Mouse (Mus musculus) common myeloid progenitor, adult 5-6 weeks (primary cell): ENCODE results near the gene Eif2ak4. TPM values are rescaled to one million over a fixed set of nuclear protein-coding genes. Genes with fewer than 3 reads are reported as not detected.

Source experiments
- ATAC-seq: replicated peaks from 2 replicates; pipeline ENCODE4 v1.8.0; 2016; ENCODE audit warnings: low read depth, mild to moderate bottlenecking, moderate TSS enrichment, inconsistent platforms; ENCODE audit not compliant: poor library complexity, severe bottlenecking
- total RNA-seq: library from RNA; stranded (forward); fragments of 200-1000, 187-1606 nt; gene quantifications from 2 replicates; pipeline ENCODE4 v1.2.3, GENCODE M21; 2017

The Eif2ak4 gene
- total RNA-seq, 1 experiment from 2014 or later, result 21.7 TPM

DNA sequence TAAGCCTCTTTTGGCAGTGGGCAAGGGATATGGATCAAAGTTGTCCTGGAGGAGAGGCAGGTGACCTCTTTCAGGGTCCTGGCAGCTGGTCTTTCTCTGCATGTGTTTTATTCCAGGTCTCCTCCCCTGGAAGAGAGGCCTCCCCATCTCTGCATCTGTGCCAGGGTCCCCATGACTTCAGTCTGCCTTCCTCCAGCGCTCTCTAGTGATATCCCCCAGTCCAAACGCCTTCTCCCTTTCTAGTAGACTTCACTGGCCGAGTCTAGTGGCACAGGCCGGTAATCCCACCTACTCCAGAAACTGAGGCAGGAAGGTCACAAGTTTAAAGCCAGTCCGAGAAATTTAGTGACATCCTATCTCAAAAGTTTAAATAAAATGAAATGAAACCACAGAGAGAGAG, 109.5 kb downstream of the Eif2ak4 start:
- ATAC-seq, result no peak

DNA sequence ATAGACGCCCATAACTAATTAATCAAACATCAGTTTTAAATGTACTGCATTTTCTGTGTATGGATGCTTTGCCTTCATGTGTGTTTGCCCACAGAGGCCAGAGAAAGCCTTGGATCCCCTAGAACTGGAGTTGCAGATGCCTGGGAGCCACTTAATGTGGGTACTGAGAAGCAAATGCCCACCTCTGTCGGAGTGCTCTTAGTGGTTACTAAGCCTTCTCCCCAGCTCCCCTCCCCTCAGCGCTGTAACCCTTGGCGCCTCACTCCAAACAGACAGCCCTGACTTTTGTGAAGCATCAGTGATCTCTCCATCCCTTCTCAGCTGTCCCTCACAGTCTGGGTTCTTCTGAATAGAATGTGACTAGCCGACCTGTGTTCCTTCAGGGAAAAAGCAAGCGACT, 110.1 kb downstream of the Eif2ak4 start:
- no peak for ATAC-seq

DNA sequence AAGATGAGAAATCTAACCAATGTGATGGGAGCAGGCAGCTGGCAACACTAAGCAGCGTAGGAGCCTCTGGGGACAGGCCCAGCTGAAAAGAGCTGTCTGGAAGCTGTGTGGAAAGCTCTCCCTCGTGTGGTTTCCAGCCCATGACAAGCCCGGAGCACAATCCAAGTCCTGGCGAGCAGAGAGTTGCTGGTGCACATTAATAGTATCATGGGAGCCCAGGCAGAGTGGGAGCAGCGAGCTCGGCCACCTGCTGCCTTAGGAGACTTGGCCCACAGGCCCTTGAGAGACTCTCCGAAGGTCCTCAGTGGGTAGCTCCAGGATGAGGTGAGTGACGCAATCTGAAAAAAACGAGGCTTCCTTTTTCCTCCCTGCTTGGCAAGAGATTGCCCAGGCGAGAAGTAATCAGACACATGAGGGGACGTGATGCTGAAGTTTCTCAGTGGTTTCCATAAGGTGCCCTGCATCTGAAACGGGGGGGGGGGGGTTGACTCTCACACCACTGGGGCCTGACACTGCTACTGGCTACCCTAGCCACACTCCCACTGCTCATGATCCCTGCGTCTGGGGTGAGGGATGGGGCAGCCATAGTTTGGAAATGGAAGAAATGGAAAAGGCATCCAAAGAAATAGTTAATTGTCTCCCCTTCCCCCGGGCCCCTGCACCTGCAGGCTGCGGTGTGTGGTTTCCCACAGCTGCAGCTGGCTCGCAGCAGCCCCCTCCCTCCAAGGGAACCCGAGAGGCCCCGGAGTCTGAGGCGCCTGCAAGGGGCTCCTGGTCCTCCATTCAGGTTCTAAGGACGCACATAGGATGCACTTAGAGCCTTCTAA, 110.9 kb downstream of the Eif2ak4 start:
- peak; percentile 82 for ATAC-seq

DNA sequence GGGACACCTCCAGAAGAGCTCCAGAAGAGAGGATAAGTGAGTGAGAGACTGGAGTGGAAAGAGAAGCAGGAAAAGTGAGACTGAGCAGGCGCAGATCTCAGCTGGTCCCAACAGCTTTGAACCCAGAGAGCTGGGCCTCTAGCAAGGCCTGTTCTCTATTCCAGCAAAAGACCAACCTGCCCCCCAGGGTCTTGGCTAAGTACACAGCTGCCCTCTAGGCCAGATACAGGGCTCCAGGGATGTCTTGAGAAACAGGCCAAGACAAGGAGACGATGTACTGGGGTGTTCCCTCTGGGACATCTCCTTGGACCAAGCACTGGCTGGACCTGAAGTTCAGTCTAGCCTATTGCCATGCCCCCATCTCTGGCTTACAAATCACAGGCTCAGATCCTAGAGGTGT, 111.8 kb downstream of the Eif2ak4 start:
- no peak for ATAC-seq

DNA sequence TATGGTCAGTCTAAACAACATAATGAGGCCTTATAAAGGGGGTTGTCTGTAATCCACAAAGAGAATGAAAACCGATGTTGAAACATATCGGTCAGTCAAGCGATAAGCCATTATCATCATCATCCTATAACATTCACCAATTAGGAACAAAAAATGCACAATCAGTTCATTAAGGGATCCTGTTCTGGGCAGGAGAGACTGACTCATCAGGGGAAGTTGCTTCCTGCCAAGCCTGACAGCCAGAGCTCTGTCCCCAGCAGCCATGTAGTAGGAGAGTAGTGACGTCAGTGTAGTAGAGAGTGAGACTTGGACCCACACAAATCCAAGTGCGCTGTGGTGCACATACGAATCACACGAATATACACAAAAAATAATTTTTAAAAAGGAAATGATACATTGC, 118.7 kb downstream of the Eif2ak4 start:
- ATAC-seq, result 0 out of 2 replicates have a peak, but pooled peaks have one; percentile 42

DNA sequence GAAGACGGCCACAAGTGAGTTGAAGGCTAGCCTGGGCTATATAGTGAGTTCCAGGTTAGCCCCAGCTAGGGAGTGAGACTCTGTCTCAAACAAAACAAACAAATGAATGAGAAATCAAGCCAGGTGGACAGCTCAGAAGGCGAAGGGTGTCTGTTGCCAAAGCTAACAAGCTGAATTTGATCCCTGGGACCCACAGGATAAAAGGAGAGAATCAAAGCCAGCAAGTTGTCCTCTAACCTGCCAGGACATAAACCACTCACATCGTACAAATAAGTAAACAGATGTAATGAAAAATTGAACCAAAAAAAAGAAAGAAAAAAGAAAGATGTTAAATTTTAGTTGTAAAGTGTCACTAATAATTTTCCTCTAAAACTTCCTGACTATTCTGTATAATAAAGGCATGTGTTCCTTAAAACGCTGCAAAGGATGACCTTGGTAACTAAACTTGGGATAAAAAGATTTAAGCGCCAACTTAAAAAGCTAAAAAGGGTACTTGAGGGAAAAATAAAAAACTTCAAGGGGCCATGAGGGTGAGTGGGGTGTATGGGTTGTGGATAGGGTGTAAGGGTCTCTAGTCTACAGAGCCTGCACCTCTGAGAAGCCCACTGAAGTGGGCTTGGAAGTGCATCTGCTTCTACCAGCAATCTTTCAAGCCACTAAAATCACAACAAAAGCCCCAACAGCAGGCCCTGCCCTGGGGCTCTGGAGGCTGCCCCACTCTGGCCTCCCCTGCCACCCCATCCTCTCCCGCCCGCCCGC, 121.4 kb downstream of the Eif2ak4 start:
- ATAC-seq, result no peak

GRCm38 (mm10) chr2:118510447-118511310, 122.3 kb downstream of the Eif2ak4 start:
- no peak for ATAC-seq

DNA sequence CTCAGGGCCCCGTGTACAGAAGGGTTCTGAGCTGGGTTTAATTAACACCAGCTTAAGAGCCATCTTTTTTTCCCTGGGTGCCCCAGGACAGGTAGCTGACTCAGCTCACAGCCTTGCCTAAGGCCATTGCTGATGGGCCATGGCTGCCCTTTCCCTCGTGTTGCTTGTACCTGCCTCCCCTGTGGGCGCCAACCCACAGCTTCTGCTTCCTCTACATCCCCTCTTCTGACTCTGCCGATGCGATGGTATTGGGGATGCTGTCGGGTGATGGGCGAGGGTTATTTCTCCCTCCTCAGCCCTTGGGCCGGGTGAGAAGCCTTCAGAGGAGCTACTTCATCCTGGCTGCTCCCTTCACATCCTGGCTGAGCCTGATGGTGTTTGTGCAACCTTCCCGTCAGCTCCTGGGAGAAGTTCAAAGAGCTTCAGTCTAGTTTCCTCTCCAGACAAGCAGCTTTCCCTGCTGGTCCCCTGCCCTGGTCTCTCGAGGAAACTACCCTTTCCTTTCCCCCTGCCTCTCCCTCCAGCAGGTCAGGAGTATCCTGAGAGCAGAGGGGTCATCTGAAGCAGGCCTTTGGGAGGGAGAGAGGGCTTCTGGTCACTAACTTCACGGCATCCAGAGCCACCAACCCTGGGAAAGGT, 123.5 kb downstream of the Eif2ak4 start:
- peak; percentile 51 for ATAC-seq

DNA sequence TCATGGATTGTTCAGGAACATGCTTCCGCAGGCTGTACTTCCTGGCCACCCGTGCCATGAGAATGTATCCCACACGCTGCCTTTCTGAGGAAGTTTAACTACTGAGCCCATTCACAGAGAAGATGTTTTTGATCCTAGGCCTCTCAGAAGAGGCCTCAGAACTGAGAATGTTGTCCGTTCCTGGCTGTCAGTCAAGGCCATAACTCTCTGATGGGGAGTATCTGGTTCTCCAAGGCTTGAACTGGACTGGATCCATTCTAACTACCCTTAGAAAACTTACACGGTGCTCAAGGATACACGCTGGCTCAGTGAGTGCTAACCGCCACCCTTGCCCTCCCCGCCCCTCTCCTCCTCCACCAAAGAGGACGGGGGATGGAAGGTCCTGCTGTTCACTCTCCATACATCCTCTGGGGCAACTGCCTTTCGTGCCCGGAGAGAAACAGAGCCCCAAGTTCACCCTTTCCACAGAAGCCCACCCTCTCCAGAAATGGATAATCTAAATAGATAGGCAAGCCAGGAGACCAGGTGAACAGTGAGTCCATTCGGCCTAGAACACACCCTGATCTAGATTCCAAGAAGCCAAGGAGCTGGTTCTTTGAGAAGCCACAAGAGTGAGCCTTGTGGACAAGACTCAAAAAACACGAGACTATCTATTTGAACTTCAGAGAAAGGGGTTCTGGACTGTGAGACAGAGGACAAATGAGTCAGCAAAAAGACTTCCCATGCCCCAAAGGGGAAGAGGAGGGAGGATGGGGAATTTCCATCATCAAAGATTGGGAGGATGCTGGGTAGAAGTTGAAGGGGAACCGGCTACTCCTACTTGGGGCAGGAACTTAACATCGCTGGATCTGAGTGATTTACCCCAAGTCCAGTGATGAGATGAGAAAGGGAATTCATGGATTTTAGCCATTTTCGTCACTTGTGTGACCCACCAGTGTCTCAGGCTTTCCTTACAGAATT, 124.3 kb downstream of the Eif2ak4 start:
- ATAC-seq, result peak; percentile 47; the same call in 1 of the 2 replicates

DNA sequence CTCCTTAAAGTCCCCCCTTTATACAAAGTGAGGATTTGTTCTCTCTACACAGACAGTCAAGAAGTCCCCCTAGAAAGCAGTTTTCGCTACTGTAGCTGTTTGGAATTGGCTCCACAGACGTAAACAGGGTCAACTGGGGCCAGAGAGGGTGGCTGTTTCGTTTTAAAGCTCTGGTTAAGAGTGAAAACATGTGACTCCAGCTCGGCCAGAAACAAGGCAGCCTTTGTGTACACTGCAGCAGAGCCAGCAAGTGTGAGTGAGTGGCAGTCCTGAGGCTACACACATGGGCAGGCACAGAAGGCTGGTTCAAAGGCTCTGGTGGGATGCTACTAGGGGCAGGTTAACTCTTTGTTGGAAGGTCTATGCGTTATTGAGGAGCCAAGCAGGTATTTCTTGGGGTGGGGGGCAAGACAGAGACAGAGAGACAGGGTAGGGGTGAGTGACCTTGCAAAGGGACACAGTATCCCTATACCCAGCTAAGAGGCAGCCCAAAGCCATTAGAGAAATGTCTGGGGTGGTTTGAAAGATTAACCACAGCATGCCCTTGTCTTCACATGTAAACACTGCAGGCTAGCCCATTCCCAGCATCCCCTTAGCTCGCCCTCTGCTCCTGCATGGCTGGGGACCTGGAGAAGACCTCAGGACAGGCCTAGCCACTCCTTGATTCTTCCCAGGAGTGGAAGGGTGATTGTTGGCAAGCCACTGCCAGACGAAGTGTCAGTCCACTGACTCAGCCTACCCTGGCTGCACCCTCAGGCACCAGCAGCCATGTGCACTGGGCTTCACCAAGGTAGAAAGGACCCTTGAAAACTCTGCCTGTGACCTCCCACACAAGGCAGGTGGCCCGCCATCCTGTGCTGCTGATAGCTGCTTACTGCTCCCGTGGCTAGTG, 131.9 kb downstream of the Eif2ak4 start:
- no peak for ATAC-seq

- ATAC-seq, result peak; percentile 72
These were observed 133.8 kb downstream of the Eif2ak4 start for GRCm38 (mm10) chr2:118522265-118522664.

- ATAC-seq, result peak; percentile 33; the same call in 1 of the 2 replicates
These were observed 134.8 kb downstream of the Eif2ak4 start for GRCm38 (mm10) chr2:118523163-118523730.

- ATAC-seq, result no peak
These were observed 136.4 kb downstream of the Eif2ak4 start for GRCm38 (mm10) chr2:118524811-118525210.
